Mouse (Mus musculus) hindbrain, embryonic 14.5 days (tissue): Measurements from ENCODE around the gene Usp9x. TPM values are rescaled to one million over a fixed set of nuclear protein-coding genes. Genes with fewer than 3 reads are reported as not detected.

Source experiments
- ATAC-seq: fragments of 200-750 bp; cut with Nextera tagmentation; 2 replicates; pipeline ENCODE4 v1.8.0; 2017; ENCODE audit warnings: moderate number of reproducible peaks, mild to moderate bottlenecking, moderate TSS enrichment, moderate library complexity; ENCODE audit not compliant: low FRiP score
- DNase-seq: peaks from one replicate; pipeline ENCODE4 v3.0.0-alpha.2; 2015; ENCODE audit warnings: low spot score
- H3K27ac ChIP-seq: fragments of 300-500 bp; sonication (generic); 2 replicates; pipeline ENCODE4 v1.5.1; 2014; ENCODE audit warnings: mild to moderate bottlenecking, moderate library complexity
- H3K27me3 ChIP-seq: fragments of 300-500 bp; sonication (generic); 2 replicates; pipeline ENCODE4 v1.6.1; 2014; ENCODE audit warnings: mild to moderate bottlenecking, low read length, mixed read lengths; ENCODE audit not compliant: control insufficient read depth, insufficient read depth
- H3K36me3 ChIP-seq: fragments of 300-500 bp; sonication (generic); replicated peaks from 2 replicates; pipeline ENCODE4 v1.6.1; 2014; ENCODE audit not compliant: control insufficient read depth, insufficient read depth
- H3K4me1 ChIP-seq: fragments of 300-500 bp; sonication (generic); replicated peaks from 2 replicates; pipeline ENCODE4 v1.6.1; 2014; ENCODE audit warnings: antibody characterized with exemption, low read length, mixed read lengths; ENCODE audit not compliant: control insufficient read depth, insufficient read depth
- H3K4me2 ChIP-seq: fragments of 300-500 bp; sonication (generic); replicated peaks from 2 replicates; pipeline ENCODE4 v1.6.1; 2014; ENCODE audit warnings: mild to moderate bottlenecking, moderate library complexity
- H3K4me3 ChIP-seq: fragments of 300-500 bp; sonication (generic); replicated peaks from 2 replicates; pipeline ENCODE4 v1.5.1; 2014; ENCODE audit warnings: mild to moderate bottlenecking, low read length
- H3K9ac ChIP-seq: fragments of 300-500 bp; sonication (generic); 2 replicates; pipeline ENCODE4 v1.6.1; 2014
- H3K9me3 ChIP-seq: fragments of 300-500 bp; sonication (generic); 2 replicates; pipeline ENCODE4 v1.6.1; 2016; ENCODE audit warnings: low read length; ENCODE audit not compliant: control insufficient read depth
- WGBS: fragments of 180-500 bp; shearing (Covaris S2); extraction: QIAGEN DNeasy Blood & Tissue Kit; methylation state at CpG from one replicate; pipeline ENCODE4 v1.1.7; 2014; 5-methylcytosine and 5-hydroxymethylcytosine counted together
- polyA plus RNA-seq: library from polyadenylated mRNA; unstranded; fragments of >200 nt; fragmentation: Nextera tagmentation; extraction: Ambion mirVana; gene quantifications from 2 replicates; pipeline ENCODE4 v1.2.1, GENCODE M21; 2014

The Usp9x gene
- 78.5 and 91.4 TPM in 2 replicates for polyA plus RNA-seq

GRCm38 (mm10) chrX:13071241-13071775 is at the start of gene Usp9x:
TSS of gene Usp9x (plus strand) at chrX:13071498.
- peak within 1 kb of the TSS; percentile 95 for H3K27ac ChIP-seq
- H3K9me3 ChIP-seq, result no peaks in the 10 kb centered on the region
- no peaks in the 10 kb centered on the region for H3K27me3 ChIP-seq
- H3K9ac ChIP-seq, result peak within 1 kb of the TSS; percentile 79
- H3K4me1 ChIP-seq, result no peaks in the 10 kb centered on the region
- peak; percentile 91 for ATAC-seq
- DNase-seq, result no peak
- peak within 1 kb of the TSS; percentile 75 for H3K4me3 ChIP-seq
- H3K36me3 ChIP-seq, result no peaks in the 10 kb centered on the region
- peak within 1 kb of the TSS; percentile 60 for H3K4me2 ChIP-seq
- WGBS, result 31% methylated on average over 26 of the region's 36 CpGs

- H3K9me3 ChIP-seq, result no peaks in the 10 kb centered on the region
- WGBS, result 89% methylated on average over 5 of the region's 5 CpGs
- no peak overlapping the region for H3K27ac ChIP-seq
- no peak overlapping the region for H3K9ac ChIP-seq
- H3K36me3 ChIP-seq, result no peaks in the 10 kb centered on the region
- no peaks in the 10 kb centered on the region for H3K4me1 ChIP-seq
- no peaks in the 10 kb centered on the region for H3K27me3 ChIP-seq
- ATAC-seq (no peak), DNase-seq (no peak)
- H3K4me3 ChIP-seq, result no peak overlapping the region
- no peak overlapping the region for H3K4me2 ChIP-seq
These were observed 48.6 kb upstream of the Usp9x start for GRCm38 (mm10) chrX:13022547-13023310.

- ATAC-seq (no peak), DNase-seq (no peak)
- Histone ChIP-seq H3K4me2 (no peak overlapping the region), H3K4me3 (no peak overlapping the region), H3K36me3 (no peaks in the 10 kb centered on the region), H3K9me3 (no peaks in the 10 kb centered on the region), H3K4me1 (no peaks in the 10 kb centered on the region), H3K9ac (no peak overlapping the region), H3K27me3 (no peaks in the 10 kb centered on the region), H3K27ac (no peak overlapping the region)
- WGBS, result 89% methylated on average over 1 of the region's 1 CpGs
These were observed 46.6 kb upstream of the Usp9x start for GRCm38 (mm10) chrX:13024539-13025202.

GRCm38 (mm10) chrX:13025286-13025685 is 46.0 kb upstream of the Usp9x start:
- no peak for DNase-seq
- H3K27me3 ChIP-seq, result no peaks in the 10 kb centered on the region
- no peaks in the 10 kb centered on the region for H3K4me1 ChIP-seq
- ATAC-seq, result no peak
- no peak overlapping the region for H3K4me2 ChIP-seq
- 82% methylated on average over 8 of the region's 8 CpGs for WGBS
- H3K9ac ChIP-seq, result no peak overlapping the region
- H3K4me3 ChIP-seq, result no peak overlapping the region
- no peak overlapping the region for H3K27ac ChIP-seq
- H3K9me3 ChIP-seq, result no peaks in the 10 kb centered on the region
- H3K36me3 ChIP-seq, result no peaks in the 10 kb centered on the region

GRCm38 (mm10) chrX:13028156-13028555 is 43.1 kb upstream of the Usp9x start:
- Histone ChIP-seq H3K4me3 (no peak overlapping the region), H3K9me3 (no peaks in the 10 kb centered on the region), H3K27me3 (no peaks in the 10 kb centered on the region), H3K27ac (no peak overlapping the region), H3K9ac (no peak overlapping the region), H3K36me3 (no peaks in the 10 kb centered on the region), H3K4me2 (no peak overlapping the region), H3K4me1 (no peaks in the 10 kb centered on the region)
- no peak for DNase-seq
- 92% methylated on average over 4 of the region's 4 CpGs for WGBS
- ATAC-seq, result no peak

GRCm38 (mm10) chrX:13029996-13030395 is 41.3 kb upstream of the Usp9x start:
- H3K4me1 ChIP-seq, result no peaks in the 10 kb centered on the region
- H3K36me3 ChIP-seq, result no peaks in the 10 kb centered on the region
- no peak overlapping the region for H3K27ac ChIP-seq
- no peak overlapping the region for H3K9ac ChIP-seq
- ATAC-seq (no peak), DNase-seq (no peak)
- no peak overlapping the region for H3K4me3 ChIP-seq
- H3K4me2 ChIP-seq, result no peak overlapping the region
- H3K9me3 ChIP-seq, result no peaks in the 10 kb centered on the region
- H3K27me3 ChIP-seq, result no peaks in the 10 kb centered on the region
- WGBS, result 93% methylated on average over 6 of the region's 6 CpGs

- H3K27ac ChIP-seq, result no peak overlapping the region
- no peak overlapping the region for H3K9ac ChIP-seq
- no peaks in the 10 kb centered on the region; the same call in 1 of the 2 replicates for H3K27me3 ChIP-seq
- H3K4me1 ChIP-seq, result no peaks in the 10 kb centered on the region
- H3K4me2 ChIP-seq, result no peak overlapping the region
- no peak for ATAC-seq
- no peak overlapping the region for H3K4me3 ChIP-seq
- 90% methylated on average over 4 of the region's 4 CpGs for WGBS
- no peak for DNase-seq
- H3K36me3 ChIP-seq, result no peaks in the 10 kb centered on the region
- no peaks in the 10 kb centered on the region for H3K9me3 ChIP-seq
These were observed 34.2 kb upstream of the Usp9x start for GRCm38 (mm10) chrX:13037085-13037484.

- no peaks in the 10 kb centered on the region; the same call in 1 of the 2 replicates for H3K27me3 ChIP-seq
- ATAC-seq, result peak; percentile 14; the same call in 1 of the 2 replicates
- no peak overlapping the region for H3K4me2 ChIP-seq
- H3K4me3 ChIP-seq, result no peak overlapping the region
- no peak overlapping the region for H3K27ac ChIP-seq
- H3K9me3 ChIP-seq, result no peaks in the 10 kb centered on the region
- 0 out of 2 replicates have a peak, but pooled peaks cover 4% of the 10 kb centered on the region for H3K36me3 ChIP-seq
- WGBS, result 33% methylated on average over 3 of the region's 3 CpGs
- DNase-seq, result no peak
- no peak overlapping the region for H3K9ac ChIP-seq
- peaks cover 10% of the 10 kb centered on the region; the same call in 1 of the 2 replicates for H3K4me1 ChIP-seq
These were observed 32.1 kb upstream of the Usp9x start for GRCm38 (mm10) chrX:13039211-13039610.

GRCm38 (mm10) chrX:13040391-13040790 is 30.9 kb upstream of the Usp9x start:
- no peak for DNase-seq
- H3K27me3 ChIP-seq, result peaks cover 1% of the 10 kb centered on the region; the same call in 1 of the 2 replicates
- no peak overlapping the region for H3K9ac ChIP-seq
- no peak overlapping the region for H3K4me2 ChIP-seq
- WGBS, result 41% methylated on average over 1 of the region's 1 CpGs
- H3K9me3 ChIP-seq, result no peaks in the 10 kb centered on the region
- peaks cover 10% of the 10 kb centered on the region; the same call in 1 of the 2 replicates for H3K4me1 ChIP-seq
- ATAC-seq, result no peak
- H3K27ac ChIP-seq, result no peak overlapping the region
- H3K4me3 ChIP-seq, result no peak overlapping the region
- H3K36me3 ChIP-seq, result peaks cover 11% of the 10 kb centered on the region; the same call in 1 of the 2 replicates
